Mouse (Mus musculus): ENCODE measurements around the gene Plaur.

The Plaur gene

DNA sequence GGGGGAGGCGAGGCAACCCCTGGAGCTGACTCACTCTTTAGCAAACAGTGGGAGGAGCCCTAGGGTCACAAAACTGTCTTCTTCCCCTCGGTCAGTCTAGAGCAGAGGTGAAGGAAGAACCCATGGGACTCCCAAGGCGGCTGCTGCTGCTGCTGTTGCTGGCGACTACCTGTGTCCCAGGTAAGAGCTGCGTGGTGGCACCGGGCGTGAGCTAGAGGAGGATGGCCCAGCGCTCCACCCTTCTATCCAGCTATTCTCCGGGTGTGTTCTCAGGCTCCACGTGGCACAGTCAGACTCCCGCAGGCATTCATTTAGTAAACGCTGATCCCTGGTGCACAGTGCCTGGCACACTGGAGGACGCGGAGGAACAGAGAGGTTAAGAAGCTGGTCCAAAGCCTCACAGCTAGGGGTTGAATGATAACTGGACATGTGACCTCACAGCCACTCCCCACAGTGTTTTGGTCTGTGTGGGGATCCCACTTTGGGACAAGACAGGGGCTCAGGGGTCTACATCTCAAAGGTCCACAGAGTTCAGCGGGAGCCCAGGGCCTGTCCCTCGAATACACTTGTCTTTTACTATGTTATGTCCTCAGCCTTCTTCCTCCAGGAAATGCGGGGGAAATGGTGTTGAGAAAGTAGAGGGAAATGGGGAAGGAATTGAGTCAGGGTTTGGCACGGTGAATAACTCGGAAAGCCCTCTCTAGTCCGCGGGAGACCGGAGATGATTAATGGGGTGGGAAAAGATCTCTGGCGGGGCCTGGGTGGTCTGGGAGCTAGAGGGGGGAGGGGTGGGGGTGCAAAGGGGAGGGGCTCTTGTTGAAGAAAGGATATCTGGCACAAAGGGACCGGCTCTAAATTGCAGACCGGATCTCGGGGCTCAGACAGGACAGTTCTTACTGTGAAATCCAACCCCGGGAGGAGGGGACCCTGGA, at the start of gene Plaur:
Gene Plaur (plus strand): TSS at position 97 of the 932 bp plus-strand sequence.
- DNase-seq: no peak

DNA sequence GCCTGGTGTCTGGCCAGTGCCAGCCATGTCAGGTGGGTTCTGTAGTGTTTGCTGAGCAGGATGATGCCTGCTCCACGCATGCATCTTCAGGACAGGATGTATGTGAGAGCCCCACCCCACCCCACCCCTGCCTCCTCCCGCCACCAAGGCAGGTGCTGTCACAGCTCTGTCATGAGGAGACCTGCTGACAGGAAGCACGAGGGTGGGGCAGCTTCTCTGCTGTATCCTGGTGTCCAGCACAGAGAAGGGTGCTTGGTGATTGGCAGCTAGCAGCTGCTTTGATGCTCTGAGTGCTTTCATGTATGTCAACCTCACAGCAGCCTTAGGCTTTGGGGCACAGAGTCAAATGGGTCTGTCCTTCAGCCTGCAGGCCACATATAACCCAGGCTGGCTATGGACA, 48.7 kb upstream of the Plaur start:
- DNase-seq: no peak

DNA sequence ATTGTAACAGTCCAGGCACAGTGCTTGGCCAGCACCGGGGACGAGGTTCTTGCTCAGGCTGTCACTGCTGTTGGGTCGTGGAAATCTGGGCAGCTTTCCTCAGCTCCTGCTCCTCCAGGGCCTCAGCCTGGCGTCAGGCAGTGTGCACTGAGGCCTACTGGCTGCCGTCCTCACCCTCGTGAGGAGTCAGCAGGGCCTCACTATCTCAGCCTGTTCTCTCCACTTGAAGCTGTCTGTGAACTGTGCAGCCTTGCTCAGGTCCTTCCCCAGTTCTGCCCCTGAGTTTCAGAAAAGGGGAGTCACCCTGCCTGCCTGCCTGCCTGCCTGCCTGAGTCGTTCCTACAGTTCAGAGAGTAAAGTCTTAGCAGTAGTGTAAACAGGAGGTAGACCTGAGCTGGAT, 47.0 kb upstream of the Plaur start:
- no peak for DNase-seq

DNA sequence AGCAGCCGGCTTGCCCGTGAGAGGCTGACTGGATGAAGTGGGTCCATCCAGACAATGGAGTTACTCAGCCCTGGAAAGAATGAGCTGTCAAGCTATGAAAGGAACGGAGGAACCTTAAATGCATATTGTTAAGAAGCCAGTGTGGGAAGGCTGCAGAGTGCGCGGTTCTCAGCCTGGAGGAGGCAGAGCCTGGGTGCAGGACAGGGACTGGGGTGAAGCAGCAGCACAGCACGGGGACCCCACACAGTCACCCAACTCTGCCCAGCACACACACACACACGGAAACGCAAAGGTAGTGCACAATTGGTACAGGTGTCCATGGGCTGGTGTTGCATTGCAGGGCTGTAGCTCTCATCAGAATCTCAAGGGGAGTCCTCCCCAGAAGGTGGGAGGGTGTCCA, 42.7 kb upstream of the Plaur start:
- DNase-seq: no peak

DNA sequence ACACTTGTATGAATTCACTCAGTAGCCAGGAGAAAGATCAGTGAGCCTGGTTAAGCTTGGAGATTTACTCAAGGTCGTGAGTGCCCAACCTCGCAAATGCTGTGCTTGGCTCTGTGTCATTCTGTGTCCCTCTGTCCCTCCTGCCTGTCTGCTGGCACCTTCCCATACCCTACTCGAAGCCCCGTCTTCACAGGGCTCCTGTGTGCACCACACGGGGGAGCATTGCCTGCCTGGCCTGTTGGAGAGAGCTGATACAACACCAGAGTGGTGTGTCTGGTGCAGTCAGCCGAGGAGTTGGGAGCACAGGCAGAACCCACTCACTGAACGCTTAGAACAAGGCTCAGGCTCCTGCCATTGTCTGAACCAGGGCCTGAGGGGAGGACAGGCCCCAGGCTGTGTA, 40.6 kb upstream of the Plaur start:
- DNase-seq: no peak

DNA sequence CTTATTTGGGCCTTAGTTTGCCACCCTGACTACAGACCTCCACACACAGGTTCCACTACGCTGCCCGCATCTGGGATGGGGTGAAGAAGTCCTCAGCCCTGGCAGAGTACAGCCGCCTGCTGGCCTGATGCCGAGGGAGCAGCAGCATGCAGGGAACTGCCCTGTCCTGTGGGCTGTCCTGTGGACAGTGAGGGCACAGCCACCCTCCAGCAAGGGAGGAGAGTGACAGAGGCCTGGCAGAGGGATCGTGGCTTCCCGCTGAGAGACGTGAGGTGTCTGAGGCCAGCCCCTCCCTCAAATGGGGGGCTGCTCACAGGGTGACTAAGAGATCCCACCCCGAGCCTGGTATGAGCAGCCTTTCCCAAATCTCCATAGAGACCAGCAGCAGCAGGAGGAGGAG, 40.0 kb upstream of the Plaur start:
- DNase-seq: no peak

DNA sequence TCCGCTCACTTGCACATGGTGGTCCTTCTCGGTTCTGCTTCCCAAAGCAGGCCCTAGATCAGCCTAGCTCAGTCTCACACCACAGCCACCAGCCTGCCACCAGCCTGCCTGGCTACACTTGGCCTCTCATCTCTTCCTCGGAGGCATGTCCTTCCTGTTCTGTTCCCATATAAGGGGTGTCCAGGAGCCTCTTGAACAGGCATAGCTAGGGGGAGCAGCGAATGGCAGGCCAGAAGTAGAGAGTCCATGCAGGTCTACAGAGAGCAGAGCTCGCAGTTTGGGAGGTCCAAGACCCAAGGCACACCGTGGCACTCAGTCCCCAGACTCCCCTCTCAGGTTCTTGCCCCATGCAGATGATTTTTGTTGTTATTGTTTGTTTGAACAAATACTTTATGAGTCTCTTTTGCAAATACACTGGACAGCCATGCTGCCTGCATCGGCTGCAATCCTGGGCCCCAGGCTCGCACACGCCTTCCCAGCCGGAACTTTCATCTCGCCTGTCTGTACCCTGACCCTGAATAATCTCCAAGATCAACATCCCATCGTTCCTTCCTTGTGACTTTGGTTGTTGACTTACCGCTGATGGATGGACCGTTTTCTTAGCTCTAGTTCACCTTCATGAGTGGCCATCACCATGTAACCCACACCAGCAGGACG, 39.0 kb upstream of the Plaur start:
- no peak for DNase-seq

DNA sequence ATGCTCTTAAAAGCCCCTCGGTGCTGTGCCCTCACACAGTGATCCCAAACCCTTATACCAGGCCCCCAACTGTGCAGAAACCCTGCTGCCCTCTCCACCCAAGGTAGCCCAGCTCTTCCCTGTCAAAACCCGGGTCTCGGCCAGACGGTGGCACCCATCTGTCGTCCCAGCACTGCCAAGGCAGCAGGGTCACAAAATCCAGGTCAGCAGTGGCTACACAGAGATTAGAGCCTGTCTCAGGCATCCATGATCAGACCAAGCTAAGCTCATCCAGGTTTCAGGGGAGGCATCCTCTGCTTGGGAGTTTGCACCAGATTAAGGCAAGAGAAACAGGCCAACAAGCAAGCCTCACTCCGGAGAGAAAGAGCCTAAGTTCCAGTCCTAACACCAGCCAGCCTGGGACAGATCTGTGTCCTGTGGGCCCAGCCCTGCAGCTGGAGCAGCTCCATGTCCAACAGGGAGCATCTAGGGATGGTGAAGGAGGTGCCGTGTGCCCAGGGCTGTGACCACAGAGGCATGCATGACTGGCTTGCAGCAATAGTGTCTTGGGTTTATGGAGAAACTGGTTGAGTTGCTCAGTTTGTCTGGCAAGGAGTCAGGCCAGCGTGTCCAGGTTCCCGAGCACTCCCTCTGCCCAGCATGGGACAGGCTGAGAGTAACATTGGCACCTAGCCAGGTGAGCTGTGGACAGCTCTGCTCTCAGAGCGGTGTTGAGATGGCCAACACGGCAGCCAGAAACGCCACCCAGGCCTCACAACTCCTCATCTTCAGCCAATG, 38.1 kb upstream of the Plaur start:
- DNase-seq: no peak

DNA sequence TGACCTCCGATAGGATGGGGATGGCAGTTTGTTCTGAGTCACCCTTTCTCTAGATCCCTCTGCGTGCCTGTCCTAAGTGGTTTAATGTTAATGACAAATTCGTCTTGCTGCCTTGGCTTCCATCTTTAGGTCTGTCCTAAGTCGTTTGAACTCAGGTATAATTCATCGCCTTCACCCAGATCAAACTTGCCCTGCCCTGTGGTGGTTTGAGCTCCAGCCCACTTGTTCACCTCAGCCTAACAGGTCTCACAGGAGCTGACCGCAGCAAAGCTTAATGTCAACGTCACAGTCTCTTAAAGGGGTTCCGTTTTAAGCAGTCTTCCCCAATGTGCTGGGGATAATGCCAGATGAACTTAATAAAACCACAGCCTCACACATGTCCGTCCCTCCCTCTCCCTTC, 36.4 kb upstream of the Plaur start:
- no peak for DNase-seq

DNA sequence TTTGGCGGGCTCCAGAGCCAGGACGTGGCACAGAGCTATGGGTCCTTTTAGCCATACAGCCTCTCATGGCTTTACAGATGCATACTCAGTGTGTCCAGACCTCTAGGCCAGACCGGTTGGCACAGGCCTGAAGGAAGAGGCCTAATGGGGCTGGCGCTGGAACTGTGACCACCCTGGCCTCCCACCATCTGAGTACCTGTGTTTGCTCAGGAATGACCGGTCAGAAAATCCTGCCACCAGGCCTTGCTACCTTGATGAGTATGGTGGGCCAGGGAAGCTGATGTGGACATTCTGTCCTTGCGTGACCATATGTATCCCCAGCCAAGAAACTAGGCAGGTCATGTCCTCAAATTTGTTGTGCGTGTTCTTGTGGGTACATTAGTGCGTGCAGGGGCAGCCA, 35.1 kb upstream of the Plaur start:
- DNase-seq: no peak

DNA sequence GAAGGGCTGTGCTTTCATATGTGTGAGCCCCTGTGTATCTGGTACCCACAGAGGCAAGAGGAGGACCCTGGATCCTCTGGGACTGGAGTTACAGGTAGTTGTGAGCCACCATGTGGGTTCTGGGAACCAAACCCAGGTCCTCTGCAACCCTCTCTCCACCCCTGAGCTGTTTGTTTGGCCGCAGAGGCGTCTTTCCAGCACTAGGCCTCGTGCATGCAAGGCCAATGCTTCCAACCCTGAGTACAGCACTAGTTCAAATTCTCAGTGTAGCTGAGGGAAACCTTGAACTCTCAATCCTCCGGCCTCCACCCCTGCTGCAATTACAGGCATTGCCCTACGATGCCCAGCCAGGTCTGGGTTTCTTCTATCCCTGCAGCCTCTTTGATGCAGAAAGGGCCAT, 33.6 kb upstream of the Plaur start:
- no peak for DNase-seq

DNA sequence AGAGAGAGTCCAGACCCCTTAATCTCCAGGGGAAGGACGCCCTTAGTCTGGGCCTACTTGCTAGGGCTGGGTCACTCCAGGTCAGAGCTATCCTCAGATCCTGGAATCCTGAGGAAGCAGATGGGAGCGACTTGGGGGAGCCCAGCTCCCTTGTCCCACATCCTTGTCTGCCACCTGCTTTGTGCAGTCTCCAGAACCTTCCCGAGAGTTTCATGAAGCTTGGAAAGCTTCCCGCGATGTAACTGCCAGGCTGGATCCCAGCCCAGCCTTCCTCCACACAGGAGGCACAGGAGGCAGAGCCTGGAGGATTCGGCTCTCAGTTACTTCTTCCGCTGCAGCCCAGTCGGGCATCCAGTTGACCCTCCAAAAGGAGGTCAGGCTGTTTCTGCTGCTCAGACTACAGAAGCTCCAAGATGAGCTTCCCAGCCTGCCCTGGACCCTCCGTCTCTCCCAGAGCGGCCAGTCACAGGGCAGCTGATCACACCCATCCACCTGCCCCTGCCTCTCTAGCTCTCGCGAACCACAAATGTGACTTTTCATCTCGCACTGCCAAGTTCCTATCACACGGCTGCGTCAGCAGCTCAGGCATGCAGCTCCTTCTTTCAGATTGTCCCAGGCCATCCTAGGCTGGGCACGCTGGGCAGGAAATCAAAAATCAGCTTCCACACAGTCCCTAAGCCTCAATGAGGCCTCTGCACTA, 32.7 kb upstream of the Plaur start:
- DNase-seq: peak; percentile 77

DNA sequence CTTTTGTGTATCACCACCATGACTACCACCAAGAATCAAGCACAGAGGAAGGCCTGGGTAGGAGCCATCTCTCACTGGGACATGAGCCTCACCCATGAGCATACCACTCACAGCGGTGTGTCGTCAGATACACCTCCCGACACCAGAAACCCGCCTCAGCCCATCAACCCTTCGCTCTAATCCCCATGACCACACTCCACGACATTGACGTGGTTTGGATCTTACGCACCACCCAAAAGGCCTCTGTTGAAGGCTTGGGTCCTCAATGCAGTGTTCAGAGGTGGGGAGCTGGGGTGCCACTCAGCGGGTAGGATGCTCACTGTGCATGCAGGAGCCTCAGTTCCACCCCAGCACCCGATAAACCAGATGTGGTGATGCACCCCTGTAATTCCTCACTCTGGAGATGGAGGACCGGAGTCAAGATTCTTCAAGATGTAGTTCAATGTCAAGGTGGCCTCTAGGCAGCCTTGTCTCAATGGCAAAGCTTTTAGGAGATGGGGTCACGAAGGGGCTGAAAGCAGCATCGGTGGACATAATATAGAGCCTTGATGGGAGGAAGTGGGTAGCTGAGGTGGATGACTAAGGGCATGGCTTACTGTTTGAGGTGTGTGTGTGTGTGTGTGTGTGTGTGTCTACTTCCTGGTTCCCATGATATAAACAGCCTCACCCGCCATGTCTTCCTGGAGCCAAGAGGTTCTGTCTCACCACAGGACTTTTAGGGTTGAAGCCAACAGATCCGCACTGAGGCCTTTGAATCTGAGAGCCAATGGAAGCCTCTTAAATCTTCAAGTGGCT, 31.5 kb upstream of the Plaur start:
- no peak for DNase-seq

DNA sequence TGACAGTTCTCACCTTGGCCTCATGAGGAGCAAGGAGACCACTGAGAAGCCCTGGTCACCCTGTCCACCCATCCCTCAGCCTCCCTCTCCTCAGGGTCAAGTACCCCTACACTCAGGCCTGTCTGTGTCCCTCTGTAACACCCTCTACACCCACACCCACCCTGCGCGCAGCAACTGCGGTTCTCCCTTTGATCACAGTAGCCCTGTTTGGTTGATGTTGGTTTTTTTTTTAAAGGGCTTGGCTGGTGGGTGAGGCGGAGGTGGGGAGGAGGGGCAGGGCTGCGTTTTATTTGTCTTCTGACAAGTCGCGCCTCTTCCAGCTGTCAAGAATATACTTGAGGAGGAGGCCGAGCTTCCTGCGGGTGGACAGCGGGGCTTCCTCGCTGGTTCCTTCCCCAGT, 30.6 kb upstream of the Plaur start:
- DNase-seq: no peak

DNA sequence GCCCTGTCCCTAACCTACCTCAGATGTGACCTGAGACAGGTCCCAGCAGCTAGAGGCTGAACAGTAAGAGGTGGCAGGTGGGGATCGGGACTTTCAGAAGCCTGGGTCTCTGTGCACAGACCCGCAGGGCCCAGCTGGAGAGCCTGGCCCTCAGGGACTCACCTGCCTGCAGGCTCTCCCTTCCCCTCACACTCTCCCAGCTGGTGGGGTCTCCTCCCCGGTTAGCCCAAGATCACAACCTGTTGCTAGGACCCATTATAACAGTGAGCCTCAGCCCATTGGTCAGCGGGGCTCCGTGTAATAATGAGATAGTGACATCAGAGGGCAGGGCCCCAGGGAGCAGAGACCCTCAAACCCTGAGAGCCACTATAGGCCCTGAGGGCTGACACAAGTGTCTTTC, 27.0 kb upstream of the Plaur start:
- no peak for DNase-seq

DNA sequence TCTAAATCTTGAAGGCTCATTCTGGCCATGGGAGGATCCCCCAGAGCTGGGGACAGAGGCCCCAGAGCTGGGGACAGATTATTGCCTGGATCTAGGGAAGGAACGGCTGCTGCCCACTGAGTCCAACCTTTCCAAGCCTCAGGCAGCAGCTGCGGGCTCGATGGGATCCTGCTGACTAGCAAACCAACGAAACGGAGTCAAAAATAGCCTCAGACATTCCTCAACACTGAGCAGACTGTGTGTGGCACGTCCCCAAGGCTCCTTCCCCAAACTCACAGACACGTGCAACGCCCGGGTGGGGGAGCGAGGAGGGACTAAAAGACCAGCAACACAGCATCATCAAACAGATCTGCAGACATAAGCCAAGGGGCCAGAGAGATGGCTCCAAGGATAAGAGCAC, 24.3 kb upstream of the Plaur start:
- DNase-seq: peak; percentile 75

DNA sequence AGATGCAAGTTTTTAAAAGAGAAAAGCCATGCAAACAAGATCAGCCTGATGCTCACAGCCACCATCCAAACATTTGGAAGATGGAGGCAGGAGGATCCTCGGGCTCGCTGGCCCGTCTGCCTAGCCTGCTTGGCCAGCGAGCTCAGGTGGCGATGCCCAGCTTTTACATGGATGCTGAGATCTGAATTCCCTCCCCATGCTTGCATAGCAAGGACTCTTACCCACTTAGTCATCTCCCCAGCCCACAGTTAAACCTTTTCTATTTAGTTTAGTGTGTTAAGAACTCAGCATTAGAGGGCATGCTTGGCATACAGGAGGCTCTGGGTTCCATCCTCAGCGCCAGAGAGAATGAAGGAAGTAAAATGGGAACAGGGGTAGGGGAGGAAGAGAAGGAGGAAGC, 23.1 kb upstream of the Plaur start:
- no peak for DNase-seq

DNA sequence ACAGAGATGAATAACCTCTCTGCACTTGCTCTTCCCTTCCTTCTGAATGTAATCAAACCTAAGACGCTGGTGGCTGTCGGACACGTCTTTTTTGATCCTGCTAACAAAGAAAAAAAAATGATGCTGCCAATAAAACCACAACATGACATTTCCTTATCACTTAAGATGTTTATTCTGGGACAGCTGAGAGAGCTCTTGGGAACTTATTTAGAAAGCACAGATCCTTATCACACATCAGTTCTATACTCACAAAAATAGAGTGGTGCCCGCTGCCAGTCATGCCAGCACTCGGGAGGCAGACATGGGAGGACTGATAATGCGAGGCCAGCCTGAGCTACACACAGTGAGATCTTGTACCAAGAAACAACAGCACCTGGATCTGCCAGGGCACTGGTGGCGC, 22.4 kb upstream of the Plaur start:
- no peak for DNase-seq

DNA sequence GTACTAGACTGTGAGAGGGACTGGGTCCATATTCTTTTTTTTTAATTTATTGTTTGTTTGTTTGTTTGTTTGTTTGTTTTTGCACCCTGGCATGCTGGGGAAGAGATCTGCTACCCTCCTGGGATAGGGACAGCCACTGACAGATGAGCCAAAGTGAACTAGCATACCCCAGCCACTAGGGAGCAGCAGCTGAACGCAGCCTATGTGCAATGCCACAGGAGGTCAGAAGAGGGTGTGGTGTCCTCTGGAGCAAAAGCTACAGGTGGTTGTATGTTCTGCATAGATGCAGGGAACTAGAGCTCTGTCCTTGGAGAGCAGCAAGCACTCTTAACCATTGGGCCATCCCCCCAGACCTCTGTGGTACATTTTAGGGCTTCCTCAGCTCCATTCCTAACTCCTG, 20.5 kb upstream of the Plaur start:
- peak; percentile 56 for DNase-seq

DNA sequence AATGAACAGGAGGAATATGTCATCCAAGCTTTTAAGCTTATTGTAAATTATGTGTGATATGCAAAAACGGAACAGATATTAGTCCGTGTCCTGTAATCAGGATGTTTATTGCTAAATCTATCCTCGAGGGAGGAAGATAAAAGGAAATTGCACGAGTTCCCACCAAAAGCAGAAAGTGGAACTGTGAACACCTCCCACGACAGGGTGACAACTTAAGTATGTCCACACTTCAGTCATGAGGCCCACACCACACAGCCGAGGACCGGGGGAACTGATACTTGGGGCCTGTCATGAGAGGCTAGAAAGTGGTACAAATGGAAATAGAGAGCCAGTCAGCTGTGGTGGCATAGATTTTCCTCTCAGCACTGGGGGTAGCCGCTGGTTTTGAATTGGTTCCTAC, 20.0 kb upstream of the Plaur start:
- no peak for DNase-seq

DNA sequence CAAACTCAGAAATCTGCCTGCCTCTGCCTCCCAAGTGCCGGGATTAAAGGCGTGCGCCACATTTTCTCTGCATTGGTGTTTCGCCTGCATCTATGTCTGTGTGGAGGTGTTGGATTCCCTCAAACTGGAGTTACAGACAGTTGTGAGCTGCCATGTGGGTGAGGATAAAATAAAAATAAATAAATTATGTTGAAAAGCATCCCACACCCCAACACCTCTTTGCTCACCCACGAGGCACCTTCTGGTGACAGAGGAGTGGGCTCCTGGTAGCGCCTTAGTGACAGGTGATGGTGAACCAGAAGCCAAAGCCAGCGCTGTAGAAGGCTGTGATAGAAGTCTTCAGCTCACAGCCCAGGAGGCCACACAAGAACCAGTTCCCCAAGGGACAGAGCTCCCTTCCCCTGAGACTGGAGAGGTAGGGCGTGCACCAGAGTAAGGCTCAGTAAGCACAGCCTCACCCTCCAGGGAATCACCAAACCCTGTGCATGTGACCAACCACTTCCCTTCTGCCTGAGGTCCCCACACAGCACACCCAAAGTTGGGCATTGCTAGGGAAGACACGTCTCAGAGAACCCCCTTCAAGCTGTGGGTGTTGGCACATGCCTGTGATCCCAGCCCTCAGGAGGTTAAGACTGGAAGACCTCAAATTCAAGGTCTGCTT, 16.9 kb upstream of the Plaur start:
- no peak for DNase-seq

Data from right cerebral cortex, postnatal 14 days (tissue).